Mouse (Mus musculus) kidney, embryonic 15.5 days (tissue): ENCODE measurements around the gene Peli2. TPM values are rescaled to one million over a fixed set of nuclear protein-coding genes. Genes with fewer than 3 reads are reported as not detected.
A peak's percentile ranks its signal among the peaks of the same experiment; 100 is the strongest.

ENCODE experiments used
- ATAC-seq: fragments of 200-750 bp; cut with Nextera tagmentation; replicated peaks from 2 replicates; pipeline ENCODE4 v1.8.0; 2017; ENCODE audit warnings: moderate TSS enrichment; ENCODE audit not compliant: low FRiP score
- H3K27ac ChIP-seq: fragments of 300-500 bp; sonication (generic); 2 replicates; pipeline ENCODE4 v1.5.1; 2015; ENCODE audit warnings: mild to moderate bottlenecking, inconsistent platforms
- H3K27me3 ChIP-seq: fragments of 300-500 bp; sonication (generic); 2 replicates; pipeline ENCODE4 v1.6.1; 2015; ENCODE audit warnings: inconsistent platforms
- H3K36me3 ChIP-seq: fragments of 300-500 bp; sonication (generic); 2 replicates; pipeline ENCODE4 v1.6.1; 2015; ENCODE audit warnings: inconsistent platforms
- H3K4me1 ChIP-seq: fragments of 300-500 bp; sonication (generic); 2 replicates; pipeline ENCODE4 v1.6.1; 2015; ENCODE audit warnings: inconsistent platforms
- H3K4me2 ChIP-seq: fragments of 300-500 bp; sonication (generic); 2 replicates; pipeline ENCODE4 v1.6.1; 2015; ENCODE audit warnings: moderate library complexity, mild to moderate bottlenecking, inconsistent platforms
- H3K4me3 ChIP-seq: fragments of 300-500 bp; sonication (generic); replicated peaks from 2 replicates; pipeline ENCODE4 v1.5.1; 2015; ENCODE audit warnings: mild to moderate bottlenecking, inconsistent platforms
- H3K9ac ChIP-seq: fragments of 300-500 bp; sonication (generic); 2 replicates; pipeline ENCODE4 v1.6.1; 2015; ENCODE audit warnings: mild to moderate bottlenecking, inconsistent platforms
- H3K9me3 ChIP-seq: fragments of 300-500 bp; sonication (generic); replicated peaks from 2 replicates; pipeline ENCODE4 v1.6.1; 2016; ENCODE audit warnings: inconsistent platforms
- WGBS: fragments of 180-500 bp; shearing (Covaris S2); methylation state at CpG from one replicate; pipeline ENCODE4 v1.1.7; 2015; ENCODE audit warnings: mixed read lengths; 5-methylcytosine and 5-hydroxymethylcytosine counted together
- polyA plus RNA-seq: library from polyadenylated mRNA; unstranded; fragments of >200 nt; fragmentation: Nextera tagmentation; extraction: Ambion mirVana; gene quantifications from 2 replicates; pipeline ENCODE4 v1.2.1, GENCODE M21; 2015

Peli2 gene
- polyA plus RNA-seq, 1 experiment from 2014 or later: 7.1 TPM

GRCm38 (mm10) chr14:48175115-48175514 lies 54.5 kb downstream of the Peli2 start:
- Histone ChIP-seq H3K9me3 (no peaks in the 10 kb centered on the region), H3K36me3 (0 out of 2 replicates have a peak, but pooled peaks cover 2% of the 10 kb centered on the region), H3K27ac (no peak overlapping the region), H3K4me3 (no peak overlapping the region), H3K4me1 (peaks cover 15% of the 10 kb centered on the region), H3K27me3 (no peaks in the 10 kb centered on the region), H3K4me2 (no peak overlapping the region), H3K9ac (no peak overlapping the region)
- 91% methylated on average over 8 of the region's 8 CpGs for WGBS
- ATAC-seq: no peak

DNA sequence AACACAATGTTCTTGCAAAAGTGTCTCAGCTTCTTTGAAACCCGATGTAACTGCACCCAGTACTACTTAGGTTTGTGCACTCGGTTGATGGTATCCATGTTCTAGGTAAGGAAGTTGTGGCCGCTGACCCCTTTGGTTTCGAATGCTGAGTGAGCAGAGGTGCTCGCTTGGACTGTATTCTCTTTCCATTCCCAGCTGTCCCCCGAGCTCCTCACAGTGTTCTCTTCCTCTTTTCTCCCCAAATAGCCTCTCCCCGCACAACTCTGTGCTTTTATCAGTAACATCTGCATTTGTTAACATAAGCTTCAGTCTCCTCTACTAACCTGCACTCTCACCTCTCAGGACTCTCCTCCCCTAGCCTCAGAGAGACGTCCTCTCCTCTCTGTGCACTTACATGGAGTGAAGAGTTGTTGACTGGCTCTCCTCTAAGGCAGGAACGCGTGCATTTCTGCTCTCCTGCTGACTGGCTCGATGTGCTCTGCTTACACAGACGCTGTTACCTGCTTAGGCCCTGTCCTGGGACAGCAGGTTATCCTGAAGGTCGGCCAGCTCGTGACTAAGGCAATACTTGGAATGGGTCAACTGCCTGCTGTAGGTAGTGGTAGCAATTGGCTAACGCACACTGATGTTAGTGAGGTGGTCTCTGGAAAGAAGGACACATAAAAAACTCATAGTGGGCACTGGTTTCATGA lies 57.8 kb downstream of the Peli2 start:
- peaks cover 16% of the 10 kb centered on the region; the same call in 1 of the 2 replicates for H3K36me3 ChIP-seq
- H3K9me3 ChIP-seq: peaks cover 3% of the 10 kb centered on the region; the same call in 1 of the 2 replicates
- H3K27ac ChIP-seq: no peak overlapping the region
- H3K4me1 ChIP-seq: 0 out of 2 replicates have a peak, but pooled peaks cover 4% of the 10 kb centered on the region
- no peak for ATAC-seq
- H3K4me2 ChIP-seq: no peak overlapping the region
- no peak overlapping the region for H3K9ac ChIP-seq
- H3K27me3 ChIP-seq: no peaks in the 10 kb centered on the region
- 84% methylated on average over 15 of the region's 15 CpGs for WGBS
- H3K4me3 ChIP-seq: no peak overlapping the region

DNA sequence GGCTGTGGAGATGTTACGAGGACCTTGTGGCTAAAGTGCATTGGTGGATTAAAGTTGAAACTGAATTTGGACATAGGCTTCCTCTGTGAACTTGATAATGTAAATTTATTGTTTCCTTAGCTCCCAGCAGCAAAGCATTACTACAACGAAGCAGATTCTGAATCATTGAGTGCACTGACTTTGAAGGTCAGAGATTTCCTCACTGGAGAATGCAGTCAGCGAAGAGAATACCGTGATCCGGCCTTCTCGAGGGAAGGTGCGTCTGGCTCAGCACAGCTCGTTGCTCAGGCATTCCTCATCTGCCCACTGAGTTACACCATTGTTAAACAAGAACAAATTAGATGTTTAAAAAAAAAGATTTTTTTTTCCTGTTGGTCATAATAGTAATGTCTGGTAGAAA lies 58.4 kb downstream of the Peli2 start:
- 58% methylated on average over 8 of the region's 8 CpGs for WGBS
- 0 out of 2 replicates have a peak, but pooled peaks cover 4% of the 10 kb centered on the region for H3K4me1 ChIP-seq
- no peak overlapping the region for H3K9ac ChIP-seq
- H3K4me3 ChIP-seq: no peak overlapping the region
- no peak overlapping the region for H3K4me2 ChIP-seq
- peaks cover 20% of the 10 kb centered on the region; the same call in 1 of the 2 replicates for H3K36me3 ChIP-seq
- no peaks in the 10 kb centered on the region for H3K27me3 ChIP-seq
- H3K27ac ChIP-seq: no peak overlapping the region
- peaks cover 3% of the 10 kb centered on the region; the same call in 1 of the 2 replicates for H3K9me3 ChIP-seq
- ATAC-seq: no peak

GRCm38 (mm10) chr14:48186302-48186701 lies 65.7 kb downstream of the Peli2 start:
- ATAC-seq: no peak
- Histone ChIP-seq H3K27me3 (no peaks in the 10 kb centered on the region), H3K4me2 (no peak overlapping the region), H3K9me3 (peaks cover 3% of the 10 kb centered on the region; the same call in 1 of the 2 replicates), H3K36me3 (peaks cover 27% of the 10 kb centered on the region; the same call in 1 of the 2 replicates), H3K27ac (no peak overlapping the region), H3K4me3 (no peak overlapping the region), H3K4me1 (peaks cover 12% of the 10 kb centered on the region), H3K9ac (no peak overlapping the region)
- 70% methylated on average over 6 of the region's 6 CpGs for WGBS

- Histone ChIP-seq H3K9ac (no peak overlapping the region), H3K4me3 (no peak overlapping the region)
- 75% methylated on average over 9 of the region's 9 CpGs for WGBS
Observed at GRCm38 (mm10) chr14:48187100-48187499, 66.5 kb downstream of the Peli2 start.

GRCm38 (mm10) chr14:48189330-48189729 lies 68.7 kb downstream of the Peli2 start:
- H3K27me3 ChIP-seq: no peaks in the 10 kb centered on the region
- no peaks in the 10 kb centered on the region for H3K9me3 ChIP-seq
- H3K36me3 ChIP-seq: peaks cover 10% of the 10 kb centered on the region; the same call in 1 of the 2 replicates
- H3K4me2 ChIP-seq: no peak overlapping the region
- peaks cover 12% of the 10 kb centered on the region for H3K4me1 ChIP-seq
- H3K27ac ChIP-seq: no peak overlapping the region
- ATAC-seq: no peak
- no peak overlapping the region for H3K9ac ChIP-seq
- 57% methylated on average over 8 of the region's 8 CpGs for WGBS
- no peak overlapping the region for H3K4me3 ChIP-seq

More at GRCm38 (mm10) chr14:48187100-48187499, 66.5 kb downstream of the Peli2 start:
- H3K27ac ChIP-seq: no peak overlapping the region
- H3K27me3 ChIP-seq: no peaks in the 10 kb centered on the region
- H3K4me1 ChIP-seq: peaks cover 12% of the 10 kb centered on the region
- peaks cover 3% of the 10 kb centered on the region; the same call in 1 of the 2 replicates for H3K9me3 ChIP-seq
- no peak for ATAC-seq
- peaks cover 22% of the 10 kb centered on the region; the same call in 1 of the 2 replicates for H3K36me3 ChIP-seq
- no peak overlapping the region for H3K4me2 ChIP-seq

DNA sequence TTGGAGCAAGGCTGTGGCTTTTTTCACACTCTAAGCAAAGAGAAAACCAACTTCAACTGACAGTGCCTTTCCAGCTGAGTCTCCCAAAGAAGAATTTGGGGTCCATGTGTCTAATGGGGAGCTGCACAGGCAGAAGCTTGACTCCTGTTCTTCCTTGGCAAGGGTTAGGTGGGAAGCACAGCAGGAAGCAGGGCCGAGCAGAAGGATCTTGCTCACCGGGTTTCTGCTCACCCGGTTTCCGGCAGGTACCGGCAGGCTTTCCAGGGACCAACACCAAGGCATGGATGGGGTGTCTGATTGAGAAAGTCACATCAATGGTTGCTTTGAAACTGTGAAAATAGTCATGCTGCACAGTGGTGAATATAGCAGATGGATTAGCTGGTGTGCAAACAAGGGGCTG lies 70.3 kb downstream of the Peli2 start:
- Histone ChIP-seq H3K36me3 (no peaks in the 10 kb centered on the region), H3K4me3 (no peak overlapping the region), H3K27me3 (no peaks in the 10 kb centered on the region), H3K27ac (no peak overlapping the region), H3K4me2 (no peak overlapping the region), H3K9me3 (no peaks in the 10 kb centered on the region), H3K9ac (no peak overlapping the region), H3K4me1 (peaks cover 13% of the 10 kb centered on the region)
- no peak for ATAC-seq
- 86% methylated on average over 5 of the region's 5 CpGs for whole genome bisulfite sequencing

- H3K27ac ChIP-seq: no peak overlapping the region
- peaks cover 15% of the 10 kb centered on the region for H3K4me1 ChIP-seq
- H3K4me3 ChIP-seq: no peak overlapping the region
- no peak overlapping the region for H3K9ac ChIP-seq
- WGBS: 78% methylated on average over 3 of the region's 3 CpGs
- no peaks in the 10 kb centered on the region for H3K9me3 ChIP-seq
- no peaks in the 10 kb centered on the region for H3K27me3 ChIP-seq
- ATAC-seq: no peak
- H3K36me3 ChIP-seq: no peaks in the 10 kb centered on the region
- H3K4me2 ChIP-seq: no peak overlapping the region
Observed at GRCm38 (mm10) chr14:48191925-48192324, 71.3 kb downstream of the Peli2 start.

- no peak overlapping the region for H3K4me3 ChIP-seq
- no peaks in the 10 kb centered on the region for H3K9me3 ChIP-seq
- 37% methylated on average over 5 of the region's 5 CpGs for WGBS
- peaks cover 46% of the 10 kb centered on the region for H3K4me1 ChIP-seq
- no peaks in the 10 kb centered on the region for H3K27me3 ChIP-seq
- no peaks in the 10 kb centered on the region for H3K36me3 ChIP-seq
- H3K9ac ChIP-seq: no peak overlapping the region
- no peak for ATAC-seq
- H3K4me2 ChIP-seq: no peak overlapping the region
- no peak overlapping the region for H3K27ac ChIP-seq
Observed at GRCm38 (mm10) chr14:48196804-48197203, 76.2 kb downstream of the Peli2 start.

- H3K27me3 ChIP-seq: no peaks in the 10 kb centered on the region
- no peaks in the 10 kb centered on the region for H3K9me3 ChIP-seq
- H3K4me1 ChIP-seq: peaks cover 51% of the 10 kb centered on the region
- H3K27ac ChIP-seq: no peak overlapping the region
- no peak overlapping the region for H3K9ac ChIP-seq
- ATAC-seq: no peak
- H3K36me3 ChIP-seq: no peaks in the 10 kb centered on the region
- H3K4me2 ChIP-seq: no peak overlapping the region
- WGBS: 78% methylated on average over 7 of the region's 7 CpGs
- no peak overlapping the region for H3K4me3 ChIP-seq
Observed at GRCm38 (mm10) chr14:48197287-48197686, 76.7 kb downstream of the Peli2 start.

DNA sequence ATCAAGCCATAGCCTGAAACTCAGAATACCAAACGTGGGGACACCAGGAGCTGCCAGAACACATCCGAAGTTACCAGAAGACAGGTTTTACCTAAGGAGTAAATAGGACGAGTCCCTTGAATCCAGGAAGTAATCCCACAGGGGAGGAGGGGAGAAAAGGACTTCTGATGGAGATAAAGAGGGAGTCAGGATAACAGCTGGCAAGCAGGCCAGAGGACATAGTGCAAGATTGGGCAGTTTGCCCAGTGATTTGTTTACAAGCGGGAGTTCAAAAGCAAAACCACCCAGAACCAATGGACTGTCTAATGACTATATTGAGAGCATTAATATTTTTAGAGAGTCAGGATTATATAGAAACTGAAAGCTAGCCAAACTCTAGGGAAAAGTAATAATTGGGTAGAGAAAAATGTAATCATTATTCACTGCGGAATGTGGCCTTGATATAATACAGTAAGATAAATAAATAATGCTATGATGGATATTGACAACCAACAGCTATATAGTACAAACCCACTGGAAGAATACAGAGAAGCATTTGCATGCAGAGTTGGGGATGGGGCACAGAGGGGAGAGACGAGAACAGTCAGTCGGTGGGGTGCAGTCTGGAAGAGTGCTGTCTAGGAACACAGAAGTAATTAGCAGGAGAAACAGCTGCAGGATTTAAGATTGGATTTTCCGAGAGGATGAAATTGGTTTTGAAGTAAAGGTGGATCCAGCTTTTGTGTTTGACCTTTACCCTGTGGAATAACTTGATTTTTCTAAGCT lies 77.7 kb downstream of the Peli2 start:
- 0 out of 2 replicates have a peak, but pooled peaks have one; percentile 19 for ATAC-seq
- no peaks in the 10 kb centered on the region for H3K9me3 ChIP-seq
- no peak overlapping the region for H3K4me3 ChIP-seq
- no peaks in the 10 kb centered on the region for H3K36me3 ChIP-seq
- H3K27ac ChIP-seq: no peak overlapping the region
- no peaks in the 10 kb centered on the region for H3K27me3 ChIP-seq
- 54% methylated on average over 8 of the region's 8 CpGs for WGBS
- H3K9ac ChIP-seq: no peak overlapping the region
- H3K4me1 ChIP-seq: peaks cover 57% of the 10 kb centered on the region
- no peak overlapping the region for H3K4me2 ChIP-seq

DNA sequence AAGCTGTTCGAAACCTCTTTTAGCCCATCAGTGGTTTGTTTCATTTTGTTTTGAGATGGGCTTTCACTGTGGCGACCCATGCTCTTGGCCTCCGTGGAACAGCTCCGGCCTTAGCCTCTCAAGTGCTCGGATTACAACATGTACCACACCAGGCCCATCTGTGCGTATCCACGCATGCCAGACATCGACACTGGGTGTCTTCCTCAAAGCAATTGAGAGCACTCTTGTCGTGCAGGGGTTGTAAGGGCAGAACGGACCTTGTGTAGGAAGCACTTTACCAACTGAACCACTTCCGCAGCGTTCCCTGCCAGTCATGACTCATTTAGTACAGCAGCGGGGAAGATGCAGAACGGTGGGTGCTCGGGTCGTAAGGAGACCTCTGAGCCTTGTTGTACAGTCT lies 78.3 kb downstream of the Peli2 start:
- H3K9me3 ChIP-seq: no peaks in the 10 kb centered on the region
- H3K27ac ChIP-seq: no peak overlapping the region; the same call in 1 of the 2 replicates
- no peaks in the 10 kb centered on the region for H3K36me3 ChIP-seq
- H3K27me3 ChIP-seq: no peaks in the 10 kb centered on the region
- no peak overlapping the region for H3K4me3 ChIP-seq
- 41% methylated on average over 16 of the region's 16 CpGs for WGBS
- peak overlapping the region; percentile 31; the same call in 1 of the 2 replicates for H3K4me2 ChIP-seq
- peak; percentile 80 for ATAC-seq
- peaks cover 59% of the 10 kb centered on the region for H3K4me1 ChIP-seq
- no peak overlapping the region for H3K9ac ChIP-seq
